Mouse (Mus musculus): ENCODE results near the gene Igf1r.

- no peak for TF ChIP-seq CTCF (IDR thresholded peaks at IDR 0.05; ENCODE audit: low read depth)
- TF ChIP-seq EP300 (optimal IDR thresholded peaks at IDR 0.05), result no peak
These were observed 326.3 kb downstream of the Igf1r start for GRCm38 (mm10) chr7:68278908-68279307.
